Mouse (Mus musculus): ENCODE data around the gene Cmss1. TPM values are rescaled to one million over a fixed set of nuclear protein-coding genes. Genes with fewer than 3 reads are reported as not detected.

The Cmss1 gene
- polyA plus RNA-seq, 1 experiment from 2014 or later: 56.1 TPM

DNA sequence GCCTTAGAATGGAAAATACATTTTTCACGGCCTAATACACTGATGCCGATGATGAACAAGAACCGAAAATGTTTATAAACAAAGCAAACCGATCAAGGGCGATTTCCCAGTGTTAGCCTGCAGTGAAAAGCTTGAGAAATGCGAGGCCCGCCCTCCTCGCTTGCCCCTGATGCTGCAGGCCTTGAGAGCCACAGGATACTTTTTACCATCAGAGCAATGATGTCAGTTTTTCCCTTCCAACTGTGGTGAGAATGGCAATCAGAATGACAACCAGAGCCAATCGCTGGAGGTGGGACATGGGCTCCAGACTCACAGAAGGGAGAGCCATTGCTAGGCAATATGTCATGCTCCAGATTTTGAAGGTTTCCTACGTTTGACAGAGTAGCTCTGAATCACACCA lies 346.5 kb downstream of the Cmss1 start:
- Histone ChIP-seq H3K27me3 (no peaks in the 10 kb centered on the region), H3K9me3 (peaks cover 4% of the 10 kb centered on the region; the same call in 1 of the 2 replicates), H3K36me3 (no peaks in the 10 kb centered on the region), H3K4me1 (no peaks in the 10 kb centered on the region), H3K9ac (no peak overlapping the region), H3K27ac (no peak overlapping the region), H3K4me3 (no peak overlapping the region), H3K4me2 (replicated peaks) (no peak overlapping the region)
- ATAC-seq (ENCODE audit: insufficient number of reproducible peaks, insufficient read depth, low FRiP score, low TSS enrichment): no peak
- 87% methylated on average over 10 of the region's 10 CpGs for WGBS

DNA sequence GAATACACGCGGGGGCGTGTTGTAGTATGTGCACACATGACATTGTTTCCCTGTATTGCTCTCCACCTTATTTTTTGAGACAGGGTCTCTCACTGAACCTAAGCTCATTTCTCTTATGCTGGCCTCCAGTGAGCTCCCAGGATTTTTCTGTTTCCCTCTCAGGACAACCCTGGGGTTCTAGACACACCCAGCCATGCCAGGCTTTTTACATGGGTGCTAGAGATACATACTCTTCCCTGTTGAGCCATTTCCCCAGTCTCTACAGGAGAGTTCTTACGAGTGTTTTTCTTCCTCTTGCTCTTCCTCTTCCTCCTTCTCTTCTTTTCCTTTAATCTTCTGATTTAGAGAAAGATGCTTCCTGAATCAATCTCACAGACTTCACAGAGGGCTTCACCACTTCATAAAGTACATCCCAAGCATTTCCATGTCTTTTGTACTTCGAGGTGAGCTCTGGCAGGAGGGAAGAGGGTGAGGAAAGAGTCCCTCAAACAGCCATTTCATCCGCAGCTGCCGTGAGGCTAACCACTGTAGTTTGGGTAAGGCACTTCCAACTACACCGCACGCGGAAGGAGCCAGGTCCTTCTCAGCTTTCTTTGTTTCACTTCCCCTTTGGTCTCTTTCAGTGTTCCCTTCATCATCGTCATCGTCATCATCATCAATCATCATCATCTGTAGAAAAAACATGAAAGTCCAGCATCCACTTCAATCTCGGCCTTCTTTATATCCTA lies 347.1 kb downstream of the Cmss1 start:
- Histone ChIP-seq H3K4me1 (no peaks in the 10 kb centered on the region), H3K4me3 (no peak overlapping the region), H3K36me3 (no peaks in the 10 kb centered on the region), H3K27ac (no peak overlapping the region), H3K27me3 (no peaks in the 10 kb centered on the region), H3K9me3 (peaks cover 2% of the 10 kb centered on the region; the same call in 1 of the 2 replicates), H3K4me2 (replicated peaks) (no peak overlapping the region), H3K9ac (no peak overlapping the region)
- 88% methylated on average over 13 of the region's 13 CpGs for WGBS
- ATAC-seq (ENCODE audit: insufficient number of reproducible peaks, insufficient read depth, low FRiP score, low TSS enrichment): no peak

Other genes starting within 250 kb of the Cmss1 start
- 19.3 and 27.3 TPM in 2 replicates for gene Col8a1, start 147.9 kb upstream of the Cmss1 start, polyA plus RNA-seq (2016; fragmentation: Nextera tagmentation; extraction: Ambion mirVana)